Mouse (Mus musculus): ENCODE data around the gene Ablim1. TPM values are rescaled to one million over a fixed set of nuclear protein-coding genes. Genes with fewer than 3 reads are reported as not detected.

Gene Ablim1
- polyA plus RNA-seq, 1 experiment = 501 TPM

DNA sequence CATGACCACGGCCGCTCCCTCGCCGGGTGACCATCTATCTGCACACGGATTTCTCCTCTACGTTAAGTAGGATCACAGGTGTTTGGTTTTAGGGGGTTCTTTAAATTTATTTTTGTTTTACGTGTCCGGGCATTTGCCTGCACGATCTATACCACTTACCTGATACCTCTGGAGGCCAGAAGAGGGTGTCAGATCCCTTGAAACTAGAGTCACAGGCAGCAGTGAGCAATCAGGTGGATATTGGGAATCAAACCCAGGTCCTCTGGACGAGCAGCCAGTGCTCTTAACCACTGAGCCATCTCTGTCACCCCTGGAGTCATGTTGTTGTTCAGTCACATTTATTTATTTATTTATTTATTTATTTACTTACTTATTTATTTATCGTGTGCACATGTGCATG is 15.6 kb upstream of the Ablim1 start:
- H3K4me1 ChIP-seq (ENCODE audit: control insufficient read depth, insufficient read depth, low read length) = no peaks in the 10 kb centered on the region
- 87% methylated on average over 11 of the region's 11 CpGs for WGBS
- H3K4me3 ChIP-seq (ENCODE audit: insufficient read depth, low read depth, low read length) = no peak overlapping the region
- no peak overlapping the region for H3K27ac ChIP-seq (ENCODE audit: insufficient read depth, low read depth, low read length)
- no peak for TF ChIP-seq CTCF (IDR thresholded peaks at IDR 0.05; ENCODE audit: insufficient read depth, low read depth, low read length)
- no peak for TF ChIP-seq POLR2A (IDR thresholded peaks at IDR 0.05; ENCODE audit: insufficient read depth, low read depth, low read length)

- WGBS = 48% methylated on average over 12 of the region's 12 CpGs
- no peak overlapping the region for H3K27ac ChIP-seq (ENCODE audit: insufficient read depth, low read depth, low read length)
- TF ChIP-seq CTCF (IDR thresholded peaks at IDR 0.05; ENCODE audit: insufficient read depth, low read depth, low read length) = no peak
- no peak for TF ChIP-seq POLR2A (IDR thresholded peaks at IDR 0.05; ENCODE audit: insufficient read depth, low read depth, low read length)
- H3K4me1 ChIP-seq (ENCODE audit: control insufficient read depth, insufficient read depth, low read length) = no peaks in the 10 kb centered on the region
- H3K4me3 ChIP-seq (ENCODE audit: insufficient read depth, low read depth, low read length) = no peak overlapping the region
Measured at GRCm38 (mm10) chr19:57328792-57329191, 14.1 kb upstream of the Ablim1 start.

DNA sequence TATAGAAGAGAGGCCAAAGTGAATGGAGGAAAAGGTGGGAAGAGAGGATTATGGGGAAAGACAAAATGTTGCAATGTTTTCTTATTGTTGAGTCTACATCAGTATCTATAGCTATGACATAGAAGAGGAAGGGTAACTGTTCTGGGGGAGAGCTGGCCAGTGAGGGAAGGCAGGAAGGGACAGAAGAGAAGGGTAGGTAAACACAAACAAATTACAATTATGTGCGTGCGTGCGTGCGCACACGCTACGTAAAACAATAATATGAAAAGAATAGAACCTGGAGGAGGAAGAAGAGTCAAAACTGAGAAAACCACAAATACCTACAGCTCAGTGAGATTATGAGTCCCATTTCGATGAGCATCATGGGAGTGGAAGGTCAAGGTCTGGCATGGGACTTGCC is 13.6 kb upstream of the Ablim1 start:
- no peak overlapping the region for H3K4me3 ChIP-seq (ENCODE audit: insufficient read depth, low read depth, low read length)
- TF ChIP-seq POLR2A (IDR thresholded peaks at IDR 0.05; ENCODE audit: insufficient read depth, low read depth, low read length) (no peak), CTCF (IDR thresholded peaks at IDR 0.05; ENCODE audit: insufficient read depth, low read depth, low read length) (no peak)
- 97% methylated on average over 7 of the region's 7 CpGs for WGBS
- no peaks in the 10 kb centered on the region for H3K4me1 ChIP-seq (ENCODE audit: control insufficient read depth, insufficient read depth, low read length)
- H3K27ac ChIP-seq (ENCODE audit: insufficient read depth, low read depth, low read length) = no peak overlapping the region

DNA sequence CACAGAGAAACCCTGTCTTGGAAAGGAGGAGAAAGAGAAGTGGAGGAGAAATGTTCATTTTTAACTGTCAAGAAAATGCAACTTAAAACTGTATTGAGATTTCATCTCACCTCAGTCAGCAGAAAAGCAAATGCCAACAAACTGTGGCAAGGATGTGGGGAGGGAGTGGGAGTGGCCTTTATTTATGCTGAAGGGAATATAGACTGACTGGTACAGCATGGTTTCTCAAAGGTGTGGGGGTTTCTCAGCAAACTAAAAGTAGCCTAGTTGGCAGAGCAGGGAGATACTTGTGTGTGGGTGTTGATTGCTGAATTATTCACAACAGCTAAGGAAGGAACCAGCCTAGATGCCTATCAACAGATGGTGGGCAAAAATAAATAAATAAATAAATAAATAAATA is 13.0 kb upstream of the Ablim1 start:
- no peak overlapping the region for H3K27ac ChIP-seq (ENCODE audit: insufficient read depth, low read depth, low read length)
- H3K4me3 ChIP-seq (ENCODE audit: insufficient read depth, low read depth, low read length) = no peak overlapping the region
- TF ChIP-seq CTCF (IDR thresholded peaks at IDR 0.05; ENCODE audit: insufficient read depth, low read depth, low read length) (no peak), POLR2A (IDR thresholded peaks at IDR 0.05; ENCODE audit: insufficient read depth, low read depth, low read length) (no peak)
- H3K4me1 ChIP-seq (ENCODE audit: control insufficient read depth, insufficient read depth, low read length) = no peaks in the 10 kb centered on the region

GRCm38 (mm10) chr19:57325748-57326300 is 11.1 kb upstream of the Ablim1 start:
- TF ChIP-seq POLR2A (IDR thresholded peaks at IDR 0.05; ENCODE audit: insufficient read depth, low read depth, low read length) (no peak), CTCF (IDR thresholded peaks at IDR 0.05; ENCODE audit: insufficient read depth, low read depth, low read length) (0 out of 2 replicates have a peak, but pooled peaks have one; percentile 30)
- no peaks in the 10 kb centered on the region for H3K4me1 ChIP-seq (ENCODE audit: control insufficient read depth, insufficient read depth, low read length)
- 24% methylated on average over 7 of the region's 7 CpGs for WGBS
- H3K27ac ChIP-seq (ENCODE audit: insufficient read depth, low read depth, low read length) = no peak overlapping the region
- H3K4me3 ChIP-seq (ENCODE audit: insufficient read depth, low read depth, low read length) = no peak overlapping the region

DNA sequence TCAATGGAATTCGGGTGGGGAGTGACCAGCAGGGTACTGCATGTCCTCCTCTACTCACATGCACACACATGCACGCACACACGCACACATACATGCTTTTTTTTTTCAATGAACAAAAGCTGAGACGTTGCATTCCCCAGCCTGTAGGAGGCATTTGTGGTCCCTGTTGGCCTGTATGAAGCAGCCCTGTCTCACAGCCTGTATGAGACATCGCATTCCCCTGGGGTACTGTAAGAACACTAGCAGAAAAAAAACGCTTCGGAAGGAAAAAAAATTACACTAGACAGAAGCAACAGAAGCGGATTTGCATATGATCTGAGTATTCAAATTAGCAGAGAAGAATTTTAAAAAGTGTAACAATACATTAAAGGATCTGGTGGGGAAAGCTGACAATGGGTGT is 8.4 kb upstream of the Ablim1 start:
- H3K4me3 ChIP-seq (ENCODE audit: insufficient read depth, low read depth, low read length) = no peak overlapping the region
- H3K27ac ChIP-seq (ENCODE audit: insufficient read depth, low read depth, low read length) = no peak overlapping the region
- no peak for TF ChIP-seq POLR2A (IDR thresholded peaks at IDR 0.05; ENCODE audit: insufficient read depth, low read depth, low read length)
- no peak for TF ChIP-seq CTCF (IDR thresholded peaks at IDR 0.05; ENCODE audit: insufficient read depth, low read depth, low read length)
- 82% methylated on average over 8 of the region's 8 CpGs for WGBS
- H3K4me1 ChIP-seq (ENCODE audit: control insufficient read depth, insufficient read depth, low read length) = no peaks in the 10 kb centered on the region

DNA sequence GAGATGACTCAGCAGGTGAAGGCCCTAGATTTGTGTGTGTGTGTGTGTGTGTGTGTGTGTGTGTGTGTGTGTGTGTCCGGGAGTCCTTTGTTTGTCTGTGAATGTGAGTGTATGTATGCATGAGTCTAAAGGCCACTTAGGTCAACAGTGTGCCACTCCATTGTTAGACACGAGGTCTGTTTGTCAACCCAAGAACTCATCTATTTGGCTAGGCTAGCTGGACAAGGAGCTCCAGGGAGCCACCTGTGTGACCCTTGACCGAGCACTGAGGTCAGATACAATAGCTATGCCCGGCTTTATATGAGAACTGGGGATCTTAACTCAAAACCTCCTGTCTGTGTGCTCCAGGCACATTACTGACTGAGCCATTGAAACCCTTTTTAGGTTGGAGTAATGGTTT is 7.8 kb upstream of the Ablim1 start:
- no peaks in the 10 kb centered on the region for H3K4me1 ChIP-seq (ENCODE audit: control insufficient read depth, insufficient read depth, low read length)
- WGBS = 92% methylated on average over 4 of the region's 4 CpGs
- no peak overlapping the region for H3K4me3 ChIP-seq (ENCODE audit: insufficient read depth, low read depth, low read length)
- TF ChIP-seq POLR2A (IDR thresholded peaks at IDR 0.05; ENCODE audit: insufficient read depth, low read depth, low read length) (no peak), CTCF (IDR thresholded peaks at IDR 0.05; ENCODE audit: insufficient read depth, low read depth, low read length) (no peak)
- no peak overlapping the region for H3K27ac ChIP-seq (ENCODE audit: insufficient read depth, low read depth, low read length)

DNA sequence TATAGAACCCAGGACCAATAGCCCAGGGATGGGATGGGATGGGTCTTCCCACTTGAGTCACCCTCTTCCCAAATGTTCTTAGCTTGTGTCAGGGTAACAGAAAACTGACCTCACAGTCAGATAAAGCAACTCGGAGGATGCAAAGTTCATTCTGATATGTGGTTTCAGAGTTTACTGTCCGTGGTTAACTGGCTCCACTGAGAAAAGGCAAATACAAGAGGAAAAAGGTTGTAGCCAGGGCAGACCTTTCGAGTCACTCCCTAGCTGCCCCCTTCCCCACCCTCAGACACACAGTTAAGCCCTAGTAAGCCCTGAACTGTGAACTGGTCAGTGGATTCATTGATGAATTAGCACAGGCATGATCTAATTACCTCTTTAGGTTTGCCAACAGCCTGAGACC is 7.1 kb upstream of the Ablim1 start:
- Histone ChIP-seq H3K4me1 (ENCODE audit: control insufficient read depth, insufficient read depth, low read length) (no peaks in the 10 kb centered on the region), H3K4me3 (ENCODE audit: insufficient read depth, low read depth, low read length) (no peak overlapping the region), H3K27ac (ENCODE audit: insufficient read depth, low read depth, low read length) (no peak overlapping the region)
- 90% methylated on average over 3 of the region's 3 CpGs for WGBS
- no peak for TF ChIP-seq CTCF (IDR thresholded peaks at IDR 0.05; ENCODE audit: insufficient read depth, low read depth, low read length)
- no peak for TF ChIP-seq POLR2A (IDR thresholded peaks at IDR 0.05; ENCODE audit: insufficient read depth, low read depth, low read length)

- WGBS = 80% methylated on average over 9 of the region's 9 CpGs
- TF ChIP-seq CTCF (IDR thresholded peaks at IDR 0.05; ENCODE audit: insufficient read depth, low read depth, low read length) (no peak), POLR2A (IDR thresholded peaks at IDR 0.05; ENCODE audit: insufficient read depth, low read depth, low read length) (no peak)
- no peaks in the 10 kb centered on the region for H3K4me1 ChIP-seq (ENCODE audit: control insufficient read depth, insufficient read depth, low read length)
- H3K27ac ChIP-seq (ENCODE audit: insufficient read depth, low read depth, low read length) = no peak overlapping the region
- H3K4me3 ChIP-seq (ENCODE audit: insufficient read depth, low read depth, low read length) = no peak overlapping the region
Measured at GRCm38 (mm10) chr19:57320656-57321382, 6.1 kb upstream of the Ablim1 start.
